Mouse (Mus musculus) kidney, adult 2 months (tissue): ENCODE results near the gene Slc25a15. TPM values are rescaled to one million over a fixed set of nuclear protein-coding genes. Genes with fewer than 3 reads are reported as not detected.
A peak's percentile ranks its signal among the peaks of the same experiment; 100 is the strongest.

Experiments used
- DNase-seq: peaks from one replicate; pipeline ENCODE4 v3.0.0; 2021
- H3K27ac ChIP-seq: fragments of 200-500 bp; 2 replicates; pipeline ENCODE4 v1.5.1; 2012; ENCODE audit warnings: low read depth, low read length, control low read depth, inconsistent platforms; ENCODE audit not compliant: insufficient read depth
- H3K27me3 ChIP-seq: fragments of 200-500 bp; replicated peaks from 2 replicates; pipeline ENCODE4 v1.6.1; 2012; ENCODE audit warnings: mild to moderate bottlenecking, moderate library complexity, low read length, inconsistent platforms; ENCODE audit not compliant: control insufficient read depth, insufficient read depth
- H3K36me3 ChIP-seq: fragments of 200-500 bp; 2 replicates; pipeline ENCODE4 v1.6.1; 2012; ENCODE audit warnings: mild to moderate bottlenecking, moderate library complexity, low read length, inconsistent platforms; ENCODE audit not compliant: control insufficient read depth, insufficient read depth
- H3K4me1 ChIP-seq: fragments of 200-500 bp; 2 replicates; pipeline ENCODE4 v1.6.1; 2011; ENCODE audit warnings: low read length; ENCODE audit not compliant: control insufficient read depth, insufficient read depth
- H3K4me3 ChIP-seq: fragments of 200-500 bp; 2 replicates; pipeline ENCODE4 v1.5.1; 2011; ENCODE audit warnings: mild to moderate bottlenecking, low read depth, low read length, control low read depth; ENCODE audit not compliant: insufficient read depth
- CTCF ChIP-seq: fragments of 200-500 bp; conservative IDR thresholded peaks from 2 replicates; pipeline ENCODE4 v1.5.1; 2011; ENCODE audit warnings: low read depth, mild to moderate bottlenecking, control low read depth, low read length, moderate library complexity, mixed read lengths; ENCODE audit not compliant: insufficient read depth, insufficient read length
- POLR2A ChIP-seq: fragments of 200-500 bp; IDR thresholded peaks from one replicate; pipeline ENCODE4 v1.6.1; 2011; ENCODE audit warnings: low read depth, low read length, control low read depth
- WGBS: fragments of 180-500 bp; shearing (Covaris S2); methylation state at CpG from one replicate; pipeline ENCODE4 v1.1.7; 2018; 5-methylcytosine and 5-hydroxymethylcytosine counted together
- polyA plus RNA-seq: library from polyadenylated mRNA; depleted of rRNA; stranded (reverse); fragments of >200 nt; gene quantifications from 2 replicates; pipeline ENCODE4 v1.2.3, GENCODE M21; 2012

Slc25a15 gene
- polyA plus RNA-seq, 1 experiment, result 60.2 TPM

DNA sequence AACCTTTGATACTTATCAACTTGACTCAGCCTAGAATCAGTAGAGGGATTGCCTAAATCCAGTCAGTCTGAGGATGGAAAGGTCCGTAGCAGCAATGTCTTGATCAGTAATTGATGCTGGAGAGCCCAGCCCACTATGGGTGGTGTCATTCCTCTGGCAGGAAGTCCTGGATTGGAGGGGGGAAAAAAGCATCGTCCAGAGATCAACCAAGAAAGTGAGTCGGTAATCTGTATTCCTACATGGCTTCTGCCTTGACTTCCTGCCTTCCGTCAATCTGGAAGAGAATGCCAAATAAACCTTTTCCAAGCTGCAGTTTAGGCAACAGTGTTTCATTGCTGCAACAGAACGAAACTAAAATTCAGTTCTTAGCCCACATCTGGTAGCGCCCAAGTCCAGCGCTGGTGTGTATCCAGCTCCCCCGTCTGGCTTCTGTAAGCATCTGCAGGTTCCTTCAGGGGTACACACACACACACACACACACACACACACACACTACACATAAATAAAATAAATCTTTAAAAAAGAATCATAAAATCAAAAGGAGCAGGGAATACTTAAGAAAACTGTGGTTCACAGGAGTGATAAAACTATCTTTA is 986 bp upstream of the Slc25a15 start:
- H3K36me3 ChIP-seq, result no peaks in the 10 kb centered on the region; the same call in 1 of the 2 replicates
- TF ChIP-seq POLR2A (no peak), CTCF (peak; percentile 27; the same call in 1 of the 2 replicates)
- no peaks in the 10 kb centered on the region for H3K27me3 ChIP-seq
- peak overlapping the region; percentile 96 for H3K27ac ChIP-seq
- WGBS, result 67% methylated on average over 8 of the region's 8 CpGs
- DNase-seq, result no peak
- peaks cover 8% of the 10 kb centered on the region; the same call in 1 of the 2 replicates for H3K4me1 ChIP-seq
- H3K4me3 ChIP-seq, result peak overlapping the region; percentile 74; the same call in 1 of the 2 replicates

DNA sequence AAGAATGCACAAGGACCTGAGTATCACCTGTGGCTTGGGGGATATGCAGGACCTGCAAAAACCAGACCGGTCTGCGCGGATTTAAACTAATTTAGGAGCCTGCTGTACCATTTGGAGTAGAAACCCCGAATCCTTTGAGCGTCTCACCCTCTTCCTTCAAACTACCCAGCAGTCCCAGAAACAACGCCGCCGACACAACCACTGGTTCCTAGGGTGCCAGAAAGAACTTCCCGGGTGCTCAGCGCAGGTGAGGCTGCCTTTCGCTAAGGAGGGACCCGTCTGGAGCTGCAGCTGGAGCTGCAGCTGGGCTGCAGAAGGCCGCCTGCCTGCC is 621 bp downstream of the Slc25a15 start:
- WGBS, result under 1% methylated on average over 13 of the region's 13 CpGs
- Histone ChIP-seq H3K27ac (peak overlapping the region; percentile 51), H3K36me3 (no peaks in the 10 kb centered on the region; the same call in 1 of the 2 replicates), H3K4me3 (peak overlapping the region; percentile 74), H3K4me1 (peaks cover 15% of the 10 kb centered on the region; the same call in 1 of the 2 replicates), H3K27me3 (no peaks in the 10 kb centered on the region)
- no peak for DNase-seq
- no peak for TF ChIP-seq POLR2A
- TF ChIP-seq CTCF, result no peak

DNA sequence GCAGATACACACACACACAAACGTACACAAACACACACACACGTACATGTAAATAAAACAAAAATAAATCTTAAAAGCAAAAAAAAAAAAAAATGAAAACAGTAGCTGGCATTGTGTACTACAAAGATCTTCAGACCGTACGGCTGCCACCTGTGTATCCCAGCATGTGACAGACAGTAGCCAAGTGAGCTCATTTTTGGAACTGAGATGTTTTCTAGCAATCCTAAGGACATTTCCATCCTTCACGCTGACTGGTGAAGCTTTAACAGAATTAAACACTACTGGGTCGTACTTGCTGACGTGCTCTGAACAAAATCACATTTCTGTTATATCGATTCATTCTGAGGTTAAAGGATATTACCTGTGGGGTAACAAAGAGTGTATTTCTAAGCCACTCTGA is 3.1 kb downstream of the Slc25a15 start:
- Histone ChIP-seq H3K4me1 (peaks cover 21% of the 10 kb centered on the region; the same call in 1 of the 2 replicates), H3K4me3 (no peak overlapping the region), H3K27me3 (no peaks in the 10 kb centered on the region), H3K27ac (peak overlapping the region; percentile 91; the same call in 1 of the 2 replicates), H3K36me3 (no peaks in the 10 kb centered on the region; the same call in 1 of the 2 replicates)
- DNase-seq, result peak; percentile 34
- WGBS, result 79% methylated on average over 8 of the region's 8 CpGs
- TF ChIP-seq CTCF (no peak), POLR2A (no peak)

- H3K27ac ChIP-seq, result peak overlapping the region; percentile 92
- 62% methylated on average over 4 of the region's 4 CpGs for WGBS
Observed at GRCm38 (mm10) chr8:22394471-22394870, 3.9 kb downstream of the Slc25a15 start.

DNA sequence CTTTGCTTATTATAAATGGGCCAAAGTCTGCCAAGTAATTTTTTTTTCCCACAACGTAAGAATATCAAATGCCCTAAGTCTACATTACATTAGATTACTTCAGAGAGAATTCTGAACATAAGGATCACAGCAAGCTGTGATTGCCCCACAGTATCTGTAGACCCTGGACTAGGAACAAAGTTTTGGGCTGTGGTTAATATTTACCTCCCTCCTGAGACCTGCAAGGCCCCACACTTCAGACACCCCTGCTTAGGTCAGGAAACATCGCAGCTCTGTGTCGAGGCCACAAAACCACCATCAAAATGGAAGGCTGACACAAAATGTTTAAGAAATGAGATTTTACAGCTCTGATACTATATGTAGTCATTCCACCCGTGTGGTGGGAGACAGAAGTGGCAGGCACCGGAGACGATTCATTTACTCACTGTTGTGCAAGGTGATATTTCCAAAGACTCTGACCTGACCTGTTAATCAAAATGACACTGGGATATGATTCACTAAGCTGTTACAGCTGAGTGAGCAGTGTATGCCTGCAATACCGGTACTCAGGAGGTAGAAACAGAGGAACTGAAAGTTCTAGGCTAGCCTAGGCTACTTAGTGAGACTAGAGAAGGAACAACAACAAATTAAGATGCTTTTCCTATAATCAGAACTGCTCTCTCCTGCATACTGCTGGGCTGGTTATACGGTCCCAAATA is 7.5 kb downstream of the Slc25a15 start:
- H3K4me3 ChIP-seq, result no peak overlapping the region
- no peaks in the 10 kb centered on the region for H3K27me3 ChIP-seq
- DNase-seq, result peak; percentile 87
- peaks cover 28% of the 10 kb centered on the region for H3K4me1 ChIP-seq
- WGBS, result 35% methylated on average over 8 of the region's 8 CpGs
- H3K27ac ChIP-seq, result peak overlapping the region; percentile 66
- H3K36me3 ChIP-seq, result peaks cover 3% of the 10 kb centered on the region; the same call in 1 of the 2 replicates
- TF ChIP-seq CTCF (no peak), POLR2A (no peak)

More at GRCm38 (mm10) chr8:22394471-22394870, 3.9 kb downstream of the Slc25a15 start:
- Histone ChIP-seq H3K27me3 (no peaks in the 10 kb centered on the region), H3K36me3 (no peaks in the 10 kb centered on the region; the same call in 1 of the 2 replicates), H3K4me1 (peaks cover 29% of the 10 kb centered on the region), H3K4me3 (peak overlapping the region; percentile 22; the same call in 1 of the 2 replicates)
- no peak for TF ChIP-seq CTCF
- TF ChIP-seq POLR2A, result no peak
- peak; percentile 86 for DNase-seq

DNA sequence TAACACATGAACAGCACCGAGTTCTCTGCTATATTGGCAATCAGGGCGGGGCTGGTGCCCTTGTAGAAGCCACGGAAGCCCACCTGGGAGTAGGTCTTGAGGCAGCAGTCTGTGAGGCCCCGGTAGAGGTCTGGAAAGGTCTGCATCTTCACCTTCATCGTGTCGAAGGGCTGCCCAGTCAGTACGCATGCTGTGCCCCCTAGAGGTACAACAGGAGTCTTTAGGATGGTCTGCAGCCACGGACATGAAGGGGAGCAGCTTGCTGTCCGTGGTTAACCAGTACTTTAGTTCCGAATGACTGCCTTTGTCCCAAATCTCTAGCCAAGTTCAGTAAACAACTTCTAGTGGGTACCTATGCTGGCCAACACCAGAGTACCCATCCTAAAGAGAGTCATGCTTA is 8.5 kb downstream of the Slc25a15 start:
- DNase-seq, result peak; percentile 64
- 51% methylated on average over 10 of the region's 10 CpGs for WGBS
- Histone ChIP-seq H3K4me1 (peaks cover 24% of the 10 kb centered on the region), H3K4me3 (no peak overlapping the region), H3K27ac (peak overlapping the region; percentile 79), H3K27me3 (no peaks in the 10 kb centered on the region), H3K36me3 (peaks cover 3% of the 10 kb centered on the region; the same call in 1 of the 2 replicates)
- TF ChIP-seq CTCF (no peak; the same call in 1 of the 2 replicates), POLR2A (no peak)

- 90% methylated on average over 6 of the region's 6 CpGs for WGBS
- no peak for DNase-seq
- Histone ChIP-seq H3K27me3 (no peaks in the 10 kb centered on the region), H3K4me1 (peaks cover 9% of the 10 kb centered on the region), H3K27ac (no peak overlapping the region), H3K4me3 (no peak overlapping the region), H3K36me3 (peaks cover 10% of the 10 kb centered on the region)
- no peak for TF ChIP-seq CTCF
- no peak for TF ChIP-seq POLR2A
Observed at GRCm38 (mm10) chr8:22385158-22385557, 13.2 kb downstream of the Slc25a15 start.
